Mouse (Mus musculus) mouse trophoblast stem cell (cell line): Measurements from ENCODE around the gene Cep97.

ENCODE experiments used
- in situ Hi-C, 2 experiments: fragments of 300-500 bp; cut with MseI, MboI; formaldehyde crosslinking; loops; 2 replicates in 1 of 2; 3 replicates in 1 of 2; pipeline ENCODE4 v1.15.1; 2025

The Cep97 gene

DNA sequence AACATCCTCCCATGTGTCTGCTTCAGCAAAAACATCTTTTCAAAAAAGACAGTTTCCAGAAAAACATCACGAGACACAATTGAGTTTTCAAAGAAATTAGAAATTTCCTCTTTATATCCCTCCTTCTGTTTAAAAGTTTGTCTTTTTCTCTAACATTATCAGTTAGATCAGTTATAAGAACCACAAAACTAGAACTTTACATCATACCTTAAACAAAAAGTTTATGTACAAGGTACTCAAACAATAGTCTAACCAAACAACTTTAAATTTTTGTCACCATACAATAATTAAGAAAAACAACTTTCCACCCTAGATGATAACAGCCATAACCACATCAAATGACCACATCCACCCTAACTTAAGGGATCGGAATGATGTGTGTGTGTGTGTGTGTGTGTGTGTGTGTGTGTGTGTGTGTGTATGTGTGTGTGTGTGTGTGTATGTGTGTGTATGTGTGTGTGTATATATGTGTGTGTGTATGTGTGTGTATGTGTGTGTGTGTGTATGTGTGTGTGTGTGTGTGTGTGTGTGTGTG lies 13.3 kb upstream of the Cep97 start:
- in situ Hi-C loops, result loop anchor here in 1 of 2 experiments (10.0 kb wide), 1 partner anchor 117 kb away; no protein-coding TSS in a partner anchor

DNA sequence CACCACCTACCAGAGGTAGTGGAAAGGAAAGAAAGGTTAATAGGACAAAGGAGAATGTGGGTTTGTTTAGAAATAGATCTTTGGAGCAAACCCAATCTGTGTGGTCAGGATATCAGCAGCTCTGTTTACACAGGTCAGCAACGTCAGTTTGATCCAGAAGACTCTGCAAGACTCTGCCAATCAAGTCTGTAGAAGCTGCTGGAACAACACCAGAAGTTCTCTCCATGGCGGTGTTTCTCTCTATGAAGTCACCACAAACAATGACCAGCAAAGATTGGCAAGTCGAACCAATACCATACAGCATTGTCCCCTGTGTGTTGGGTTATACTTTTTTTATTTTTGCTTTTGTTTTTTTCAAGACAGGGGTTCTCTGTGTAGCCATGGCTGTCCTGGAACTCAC lies 12.6 kb upstream of the Cep97 start:
- in situ Hi-C loops, result loop anchor here in 1 of 2 experiments (10.0 kb wide), 1 partner anchor 118 kb away; no protein-coding TSS in a partner anchor

DNA sequence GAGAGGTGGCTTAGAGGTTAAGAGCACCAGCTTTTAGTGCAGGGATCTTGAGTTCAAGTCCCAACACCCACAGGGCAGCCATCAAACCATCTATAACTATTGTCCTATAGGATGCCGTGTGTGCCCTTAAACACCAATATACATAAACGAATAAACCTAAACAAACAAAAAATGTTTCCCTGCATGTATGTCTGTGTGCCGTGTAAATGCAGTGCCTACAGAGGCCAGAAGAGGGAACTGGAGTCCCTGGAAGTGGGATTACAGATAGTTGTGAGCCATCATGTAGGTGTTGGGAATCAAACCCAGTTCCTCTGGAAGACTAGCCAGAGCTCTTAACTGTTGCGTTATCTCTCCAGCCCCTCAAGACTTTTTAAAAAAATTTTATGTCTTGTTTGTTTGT lies 6.1 kb upstream of the Cep97 start:
- in situ Hi-C loops, result loop anchor here in 1 of 2 experiments (10.0 kb wide), 1 partner anchor 124 kb away; no protein-coding TSS in a partner anchor

DNA sequence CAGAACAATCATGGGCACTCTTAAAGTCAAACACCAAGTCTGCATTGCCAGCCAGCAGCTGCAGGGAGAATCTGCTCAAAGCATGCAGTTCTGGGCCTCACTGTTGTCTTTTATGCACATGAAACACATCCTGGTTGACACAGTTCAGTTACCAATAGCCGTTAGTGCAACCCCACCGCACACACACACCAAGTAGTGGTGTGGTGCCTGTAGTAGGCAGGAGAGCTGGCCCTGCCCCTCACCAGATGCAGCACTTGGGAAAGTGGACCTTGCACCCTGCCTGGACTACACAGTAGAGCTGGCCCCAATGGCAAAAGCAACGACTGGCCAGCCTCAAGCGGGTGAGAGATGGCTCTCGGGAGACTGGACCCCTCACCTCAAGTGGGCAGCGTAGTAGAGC lies 5.0 kb upstream of the Cep97 start:
- in situ Hi-C loops, result loop anchor here in 1 of 2 experiments (10.0 kb wide), 1 partner anchor 125 kb away; no protein-coding TSS in a partner anchor

DNA sequence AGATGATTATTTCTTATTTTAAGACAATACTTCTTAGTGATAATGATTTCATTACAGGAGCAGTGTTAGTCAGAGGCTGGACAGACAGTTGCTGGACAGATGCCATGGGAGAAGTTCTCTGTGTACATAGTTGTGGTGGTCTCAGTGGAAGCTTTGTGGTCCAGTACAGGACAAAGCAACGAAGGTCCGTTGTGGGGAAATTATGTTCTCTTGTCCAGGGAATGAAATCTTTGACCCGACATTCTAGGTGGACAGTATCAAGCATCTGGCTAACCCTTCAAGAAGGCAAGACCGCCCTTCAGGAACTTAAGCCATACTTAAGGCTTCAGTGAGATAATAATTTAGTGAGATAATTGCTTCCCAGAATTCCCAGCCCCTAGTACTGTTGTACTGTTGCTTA lies 4.1 kb upstream of the Cep97 start:
- in situ Hi-C loops, result no loop called here

DNA sequence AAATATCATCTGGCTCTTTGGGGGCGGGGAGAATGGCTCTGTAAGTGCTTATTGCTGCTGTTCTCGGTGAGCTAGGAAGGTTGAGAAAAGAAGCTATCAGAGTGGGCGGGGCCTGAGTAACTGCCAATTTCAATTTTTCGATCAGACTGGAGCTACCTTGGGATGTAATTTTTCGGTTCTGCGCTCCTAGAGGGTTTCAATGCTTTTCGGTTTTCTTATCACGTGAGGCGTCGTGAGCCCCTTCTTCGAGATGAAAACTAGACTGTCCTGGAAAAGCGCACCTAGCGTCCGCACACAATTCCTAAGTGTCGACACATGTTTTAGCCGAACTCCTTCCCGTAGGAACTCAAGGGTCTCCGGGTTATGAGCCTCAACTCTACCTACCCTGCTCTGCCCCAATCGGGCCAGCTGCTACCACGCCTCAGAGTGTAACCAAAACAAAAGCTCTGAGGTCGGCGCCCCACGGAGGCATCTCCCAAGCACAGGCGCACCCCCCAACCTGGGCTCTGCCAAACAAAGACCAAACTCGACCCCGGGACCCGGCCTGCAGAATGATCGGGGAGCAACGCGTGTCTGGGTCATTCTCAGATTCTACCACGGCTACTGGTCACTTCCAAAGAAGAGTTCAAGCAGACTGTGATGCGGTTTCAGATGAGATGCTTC lies 843 bp downstream of the Cep97 start:
- in situ Hi-C loops, result no loop called here

DNA sequence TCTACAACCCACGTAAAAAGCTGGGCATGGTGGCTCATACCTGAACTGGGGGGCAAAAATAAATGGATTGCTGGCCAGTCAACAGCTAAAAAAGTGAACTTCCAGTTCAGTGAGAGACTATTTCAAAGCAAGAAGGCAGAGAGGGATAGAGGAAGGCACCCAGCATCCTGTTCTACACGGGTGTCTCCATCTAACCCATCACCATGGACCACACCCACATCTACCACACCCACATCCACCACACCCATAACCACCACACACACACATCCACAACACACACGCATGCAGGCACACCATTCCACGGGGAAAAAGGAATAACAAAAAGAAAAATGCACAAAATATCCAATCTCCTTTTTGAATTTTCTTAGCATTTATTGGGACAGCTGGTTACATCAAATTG lies 10.6 kb downstream of the Cep97 start:
- in situ Hi-C loops, result no loop called here

DNA sequence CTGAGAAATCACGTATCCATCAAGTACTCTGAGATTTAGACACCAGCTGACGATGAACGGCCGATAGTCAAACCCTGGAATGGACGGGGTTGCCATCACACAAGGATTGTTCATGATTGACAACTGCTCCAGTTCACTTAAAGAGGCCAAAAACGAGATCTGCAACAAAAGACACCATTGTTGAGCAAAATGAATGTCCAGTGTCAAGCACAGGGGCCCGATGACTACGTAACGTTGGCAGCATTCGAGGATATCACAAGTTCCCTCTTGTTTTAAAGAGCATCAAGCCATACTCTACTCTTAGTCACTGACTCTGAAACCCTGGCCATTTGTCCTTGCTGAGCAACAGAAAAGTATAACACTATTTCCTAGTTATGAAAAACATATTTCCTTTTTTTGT lies 12.6 kb downstream of the Cep97 start:
- in situ Hi-C loops, result no loop called here

DNA sequence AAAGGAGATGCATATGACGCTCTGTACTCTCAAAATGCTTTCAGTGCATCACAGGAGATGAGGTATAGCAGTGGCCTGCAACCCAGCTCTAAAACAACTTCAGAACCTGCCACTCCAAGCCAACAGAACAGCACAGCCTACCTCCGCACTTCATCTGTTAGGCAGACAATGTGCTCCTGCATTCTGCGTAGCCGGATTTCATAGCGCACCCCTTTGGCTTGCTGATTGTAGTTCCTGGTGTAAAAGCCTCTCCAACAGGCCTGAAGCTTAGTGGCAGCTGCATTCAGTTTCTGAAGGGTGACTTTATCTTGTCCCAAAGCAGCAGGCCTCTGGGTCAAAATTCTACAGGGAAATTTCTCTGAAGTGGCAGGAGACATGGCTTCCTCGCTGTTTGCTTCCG lies 19.9 kb downstream of the Cep97 start:
- in situ Hi-C loops, result no loop called here

DNA sequence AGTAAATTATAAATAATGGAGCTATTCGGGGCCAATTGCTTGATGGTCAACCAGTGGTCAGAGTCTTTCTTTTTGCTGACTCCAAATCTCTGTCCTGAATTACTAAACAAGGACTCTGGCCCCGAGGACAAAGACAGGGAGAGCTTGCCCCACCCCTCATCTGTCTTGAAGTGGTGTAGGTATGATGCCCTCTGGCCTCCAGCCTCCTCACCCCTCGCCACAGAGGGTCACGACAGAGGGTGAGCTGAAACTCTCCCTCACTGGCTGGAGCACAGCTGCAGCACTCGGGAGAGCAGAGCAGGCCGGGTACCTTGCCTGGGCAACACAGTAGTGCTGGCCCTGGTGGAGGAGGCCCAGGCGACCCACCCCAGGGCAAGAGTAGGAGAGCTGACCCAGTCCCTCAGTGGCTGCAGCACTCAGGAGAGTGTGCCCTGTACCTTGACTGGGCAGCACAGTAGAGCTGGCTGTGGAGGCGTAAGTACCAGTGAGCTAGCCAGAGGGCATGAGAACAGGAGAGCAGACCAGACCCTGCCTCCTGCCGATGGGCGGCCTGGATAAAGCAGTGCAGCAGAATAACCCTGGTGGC lies 24.4 kb downstream of the Cep97 start:
- in situ Hi-C loops, result no loop called here

DNA sequence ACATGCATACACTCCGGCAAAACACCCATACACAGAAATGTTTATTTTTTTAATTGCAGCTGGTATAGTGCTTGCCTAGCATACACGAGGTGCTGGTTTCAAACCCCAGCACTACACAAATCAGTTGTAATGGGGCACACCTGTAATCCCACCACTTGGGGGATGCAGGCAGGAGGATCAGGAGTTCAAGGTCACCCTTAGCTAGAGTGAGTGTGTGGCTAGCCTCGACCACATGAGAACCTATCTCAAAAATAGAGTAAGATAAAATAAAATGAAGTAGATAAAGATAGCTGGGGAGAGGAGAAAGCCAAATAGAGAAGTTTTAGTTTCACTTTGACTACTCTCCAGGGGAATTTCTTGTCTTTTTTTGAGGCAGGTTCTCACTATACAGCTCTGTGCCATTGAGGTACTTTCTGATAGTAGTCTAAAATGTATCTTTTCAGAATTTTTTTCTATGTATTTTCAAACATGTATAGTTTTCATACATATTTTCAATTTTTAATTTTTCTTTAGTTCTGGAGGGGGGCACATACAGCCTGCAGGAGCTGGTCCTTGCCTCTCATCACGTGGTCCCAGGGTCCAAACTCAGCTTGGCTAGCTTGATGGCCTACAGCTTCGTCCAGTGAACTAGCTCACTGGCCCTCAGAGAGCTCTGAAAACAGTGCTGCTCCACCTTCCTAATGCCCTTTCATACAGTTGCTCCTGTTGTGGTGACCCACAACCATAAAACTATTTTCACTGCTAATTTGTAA lies 27.6 kb downstream of the Cep97 start:
- in situ Hi-C loops, result no loop called here

DNA sequence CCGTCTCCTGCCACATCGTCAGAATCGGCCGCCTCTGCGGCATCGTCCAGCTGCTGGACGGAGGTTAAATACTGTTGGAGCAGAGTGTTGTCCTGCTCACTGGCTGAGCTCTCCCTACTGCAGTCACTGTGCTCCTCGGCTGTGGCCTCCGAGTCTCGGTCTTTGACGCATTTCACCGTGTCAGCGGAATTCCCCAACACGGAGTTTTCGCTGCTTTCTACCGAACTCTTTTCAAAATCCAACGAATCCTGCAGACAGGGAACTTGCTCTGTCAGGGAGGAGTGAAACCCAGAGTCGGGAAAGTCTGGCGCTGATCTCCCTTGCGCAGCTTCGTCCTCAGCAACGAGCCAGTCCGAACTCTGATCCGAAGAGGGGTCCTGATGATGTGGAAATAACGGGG lies 29.3 kb downstream of the Cep97 start:
- in situ Hi-C loops, result no loop called here

DNA sequence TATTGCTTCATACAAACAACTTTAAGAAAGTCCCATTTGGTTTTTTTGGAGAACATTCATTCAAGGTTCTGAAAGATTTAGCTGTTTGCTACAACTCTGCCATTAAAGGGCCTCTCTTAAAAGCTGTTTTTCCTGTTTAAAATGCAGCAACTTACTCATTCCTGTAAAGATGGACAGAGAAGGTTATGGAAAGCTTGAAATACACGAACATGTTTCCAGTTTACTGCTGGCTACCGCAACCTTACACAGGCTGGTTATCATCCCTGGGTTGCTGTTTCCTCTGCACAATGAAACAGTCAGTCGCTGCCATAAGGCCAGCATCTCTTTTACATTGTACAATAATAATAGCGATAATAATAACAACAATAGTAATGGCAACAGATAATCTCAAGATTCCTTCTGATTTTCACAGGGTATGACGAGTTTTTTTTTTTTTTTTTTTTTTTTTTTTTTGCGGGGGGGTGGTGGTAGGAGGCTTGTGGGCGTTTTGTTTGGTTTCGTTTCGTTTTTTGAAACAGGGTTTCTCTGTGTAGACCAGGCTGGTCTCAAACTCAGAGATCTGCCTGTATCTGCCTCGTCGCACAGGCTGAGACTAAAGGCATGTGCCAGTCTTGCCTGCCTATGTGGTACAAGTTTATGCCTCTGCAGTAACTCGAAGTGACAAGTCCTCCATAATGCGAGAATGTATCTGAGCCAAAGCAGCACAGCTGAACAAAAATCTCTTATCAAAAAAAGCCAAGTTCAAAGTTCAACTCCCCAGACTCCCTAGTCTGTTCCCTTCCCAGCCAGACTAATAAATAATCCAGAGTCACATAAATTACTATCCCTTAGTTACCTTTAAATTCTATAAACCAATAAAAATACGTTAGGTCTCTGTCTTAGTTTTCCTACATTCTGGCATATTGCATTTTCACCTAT lies 32.6 kb downstream of the Cep97 start:
- in situ Hi-C loops, result no loop called here

DNA sequence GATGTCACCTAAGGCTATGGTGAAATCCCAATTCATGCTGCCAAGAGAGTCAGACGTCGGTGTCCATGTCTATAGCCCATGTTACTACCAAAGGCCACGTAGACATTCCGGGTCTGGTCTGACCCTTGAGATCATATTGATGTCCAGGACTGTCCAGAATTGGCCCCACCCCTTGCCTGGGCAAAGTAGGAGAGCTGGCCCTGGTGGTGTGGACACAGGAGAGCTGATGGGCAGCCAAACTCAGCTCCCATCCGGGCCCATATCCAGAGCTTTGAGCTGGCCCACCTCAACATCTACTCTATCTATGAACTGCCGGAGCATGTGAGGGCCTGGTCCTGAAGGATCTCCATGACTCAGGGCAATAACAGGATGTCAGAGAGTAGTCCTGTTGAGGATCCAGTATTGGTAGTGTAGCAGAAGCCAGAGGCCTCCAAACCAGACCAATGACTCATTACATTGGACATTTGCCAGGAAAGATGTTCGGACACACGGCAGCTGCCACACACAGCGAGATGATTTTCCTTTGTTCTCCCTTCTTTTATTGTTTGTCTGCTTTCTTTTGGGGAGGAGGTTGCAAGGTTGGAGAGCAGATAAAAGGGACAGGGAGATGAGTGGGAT lies 36.2 kb downstream of the Cep97 start:
- in situ Hi-C loops, result no loop called here

DNA sequence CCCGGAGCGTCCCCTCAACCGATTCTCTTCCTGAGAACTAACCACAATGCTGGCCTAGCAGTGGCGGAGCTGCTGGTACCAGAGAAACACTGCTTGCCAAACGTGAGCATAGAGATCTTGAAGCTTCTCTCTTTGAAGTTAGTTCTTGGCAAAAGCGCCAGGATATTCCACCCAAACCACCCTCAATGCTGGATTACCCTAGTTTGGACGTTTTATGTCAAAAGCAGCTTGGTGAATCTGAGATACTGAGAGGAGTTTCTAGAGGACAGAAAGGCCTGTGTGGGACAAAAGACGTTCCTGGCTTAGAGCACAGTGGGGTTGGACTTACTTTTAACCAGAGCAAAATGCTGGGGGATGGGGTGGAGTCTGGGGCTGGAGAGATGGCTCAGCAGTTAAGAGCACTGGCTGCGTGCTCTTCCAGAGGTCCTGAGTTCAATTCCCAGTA lies 39.0 kb downstream of the Cep97 start:
- in situ Hi-C loops, result no loop called here

DNA sequence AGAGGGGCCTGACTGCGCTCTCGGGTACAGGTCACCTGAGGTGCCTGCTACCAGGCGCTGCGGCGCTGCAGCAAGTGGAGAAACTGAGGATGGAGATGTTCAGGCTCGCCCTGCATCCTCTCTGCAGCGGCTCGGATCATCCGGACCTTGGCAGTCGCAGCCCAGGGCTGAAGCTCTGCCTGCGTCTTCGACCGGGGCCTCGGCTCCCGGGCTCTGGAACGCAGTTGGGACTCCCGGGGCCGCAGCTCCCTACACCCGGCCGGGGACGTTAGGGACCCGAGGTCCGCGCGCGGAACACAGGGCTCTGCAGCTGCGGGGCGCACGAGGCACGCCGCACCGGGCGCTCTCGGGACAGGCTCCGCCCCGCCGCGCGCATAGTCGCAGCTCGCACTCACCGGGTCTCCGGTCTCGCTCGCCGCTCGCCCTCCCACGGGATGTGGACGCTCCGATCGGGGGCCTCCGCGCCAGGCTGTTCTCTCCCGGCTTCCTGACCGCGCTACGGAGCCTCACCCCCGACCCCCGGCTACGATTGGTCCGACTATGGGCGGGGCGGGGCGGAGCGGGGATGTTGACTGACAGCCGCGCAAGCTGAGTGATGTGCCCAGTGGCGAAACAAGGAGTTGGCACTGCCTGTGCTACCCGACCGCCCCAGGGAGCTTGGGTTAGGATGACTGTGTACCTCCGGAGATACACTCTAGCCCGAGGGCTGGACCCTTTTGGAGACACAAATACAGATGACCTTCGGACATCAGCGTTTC lies 39.6 kb downstream of the Cep97 start, which contains the start of gene Nxpe3:
Gene Nxpe3 (minus strand): TSS at position 393 of the 758 bp plus-strand sequence.
- in situ Hi-C loops, result no loop called here

DNA sequence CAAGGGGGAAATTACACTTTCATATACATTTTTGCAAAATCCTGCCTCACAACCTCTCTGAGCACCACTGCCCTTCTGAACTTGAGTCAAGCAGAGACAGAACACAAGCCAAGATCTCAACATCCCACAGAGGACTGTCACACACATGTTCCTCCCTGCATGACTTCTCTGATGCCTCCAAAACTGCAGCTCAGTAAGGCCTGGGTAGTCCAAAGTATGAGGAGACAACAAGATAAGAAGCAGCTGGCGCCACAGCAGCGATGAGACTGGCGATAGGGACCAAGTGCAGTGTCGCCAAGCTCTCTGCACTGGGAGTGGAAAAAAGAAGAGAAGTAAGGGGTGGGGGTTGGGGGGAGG lies 40.1 kb downstream of the Cep97 start:
- in situ Hi-C loops, result no loop called here

DNA sequence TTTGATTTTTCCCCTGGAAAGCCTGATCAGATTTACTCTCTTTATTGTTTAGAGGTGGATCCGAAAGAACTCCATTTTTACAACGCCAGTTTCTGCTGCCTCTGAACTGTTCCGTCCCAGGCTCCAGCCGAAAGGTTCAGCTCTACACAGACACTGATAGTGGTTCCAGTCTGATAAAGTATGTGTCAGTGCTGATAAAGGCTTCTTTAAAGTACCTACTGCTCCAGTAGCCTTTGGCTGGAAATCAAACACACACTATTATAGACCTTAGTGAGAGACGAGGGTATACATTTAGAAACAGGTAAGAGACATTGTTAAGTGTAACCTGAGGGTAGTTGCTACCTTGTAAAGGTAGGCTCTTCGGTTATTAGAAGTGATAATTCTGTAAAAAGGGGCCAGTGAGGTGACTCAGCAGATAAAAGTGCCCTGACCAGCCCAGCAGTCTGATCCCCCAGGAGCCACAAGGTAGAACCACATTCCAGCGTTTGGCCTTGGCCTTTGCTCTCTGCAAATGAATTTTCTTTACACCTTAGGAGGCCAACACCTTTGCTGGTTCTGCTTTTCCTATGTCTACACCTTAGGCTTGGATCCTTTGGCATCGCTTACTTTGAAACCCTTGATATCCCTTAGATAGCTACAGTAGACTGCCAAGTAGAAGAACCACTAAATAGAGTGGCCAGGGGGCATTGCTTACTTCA lies 41.1 kb downstream of the Cep97 start:
- in situ Hi-C loops, result no loop called here

DNA sequence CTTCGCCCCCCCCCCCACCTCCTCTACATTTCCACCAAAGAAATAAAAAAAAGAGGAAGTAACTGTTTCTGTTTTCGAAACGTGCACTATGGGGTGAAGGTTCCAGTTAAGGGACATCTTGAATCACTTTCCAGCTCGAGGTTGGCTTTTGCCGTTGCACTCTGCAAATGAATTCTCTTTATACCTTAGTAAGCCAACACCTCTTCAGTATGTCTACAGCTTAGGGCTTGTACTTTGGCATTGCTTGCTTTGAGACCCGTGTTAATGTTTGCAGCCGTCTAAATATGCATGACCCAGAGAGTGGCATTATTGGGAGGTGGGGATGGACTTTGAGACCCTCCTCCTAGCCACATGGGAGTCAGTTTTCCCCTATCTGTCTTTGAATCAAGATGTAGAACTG lies 42.2 kb downstream of the Cep97 start:
- in situ Hi-C loops, result no loop called here

DNA sequence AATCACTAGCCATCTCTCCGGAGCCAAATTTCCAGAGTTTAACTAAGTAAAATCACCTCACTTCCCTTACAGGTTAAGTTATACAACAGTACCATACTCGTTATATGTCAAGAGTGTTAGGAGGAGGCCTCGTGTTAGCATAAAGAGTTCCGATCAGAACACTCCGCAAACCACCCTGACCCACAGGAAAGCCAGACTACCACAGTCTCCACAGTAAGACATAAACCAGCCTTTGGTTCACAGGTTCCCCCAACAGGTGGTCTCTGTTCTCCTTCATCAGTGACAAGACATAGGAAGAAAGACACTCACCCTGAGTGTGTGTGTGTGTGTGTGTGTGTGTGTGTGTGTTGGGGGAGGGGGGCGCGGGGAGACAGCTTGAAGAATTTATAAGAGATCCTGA lies 43.3 kb downstream of the Cep97 start:
- in situ Hi-C loops, result no loop called here
